Mouse (Mus musculus): ENCODE measurements at regions not wholly inside any gene's neighbourhood (a gene's known extent, or its start where the extent isn't known, plus 50 kb on each side); places are given as distances from the start of the nearest gene placed in this dataset.
"Not testable (repeated sequence)": the region's sequence is repeated elsewhere in the genome, so short reads cannot be mapped to it uniquely, and the experiment has no call there.

DNA sequence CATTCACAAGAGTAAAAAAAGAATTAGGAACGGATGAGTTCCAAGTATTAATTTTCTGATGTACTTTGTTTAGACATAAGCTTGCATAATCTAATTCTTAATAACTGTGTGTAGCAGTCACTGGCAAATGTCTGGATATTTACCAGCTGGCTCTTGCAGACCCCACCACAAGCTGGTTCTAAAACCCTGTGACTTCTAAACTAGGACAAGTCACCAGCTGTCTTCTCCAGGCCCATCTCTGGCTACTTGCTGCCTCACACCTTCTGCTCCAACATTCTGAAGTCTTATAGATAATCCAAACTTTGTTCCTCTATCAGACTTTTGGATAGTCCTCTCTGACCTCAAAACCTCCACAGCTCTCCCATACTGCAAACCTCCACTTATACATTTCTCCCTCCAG, 189.9 kb upstream of the Rhobtb1 start:
- DNase-seq, result no peak

DNA sequence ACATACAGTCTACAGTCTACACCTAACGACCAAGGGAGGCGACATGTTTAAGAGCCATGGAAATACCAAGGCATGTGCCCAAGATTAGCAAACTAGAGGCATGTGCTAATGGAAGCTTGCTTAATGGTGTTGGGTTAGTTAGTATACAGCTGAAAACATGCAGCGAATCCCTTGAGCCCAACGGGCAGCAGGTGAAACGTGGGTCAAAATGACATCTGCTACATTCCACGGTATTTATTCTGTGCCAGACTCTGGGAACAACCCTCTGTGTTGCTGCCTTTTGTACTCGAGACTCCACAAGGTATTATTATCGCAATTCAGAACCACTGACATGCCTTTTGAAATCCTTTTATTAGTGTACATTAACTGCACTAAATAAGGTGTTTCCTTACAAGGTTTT, 188.1 kb upstream of the Rhobtb1 start:
- DNase-seq, result no peak

DNA sequence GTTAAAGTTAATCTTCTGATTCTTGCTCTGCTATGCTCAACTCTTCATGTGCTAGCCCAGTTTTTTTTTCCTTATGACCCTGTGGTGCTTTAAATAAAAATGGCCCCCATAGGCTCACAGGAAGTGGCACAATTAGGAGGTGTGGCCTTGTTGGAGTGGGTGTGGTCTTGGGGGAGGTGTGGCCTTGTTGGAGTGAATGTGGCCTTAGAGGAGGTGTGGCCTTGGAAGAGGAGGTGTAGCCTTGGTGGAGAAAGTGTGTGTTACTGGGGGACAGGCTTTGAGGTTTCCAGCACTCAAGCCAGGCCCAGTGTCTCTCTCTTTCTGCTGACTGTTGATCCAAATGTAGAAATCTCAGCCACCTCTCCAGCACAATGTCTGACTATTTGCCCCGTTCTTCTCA, 186.0 kb upstream of the Rhobtb1 start:
- no peak for DNase-seq

DNA sequence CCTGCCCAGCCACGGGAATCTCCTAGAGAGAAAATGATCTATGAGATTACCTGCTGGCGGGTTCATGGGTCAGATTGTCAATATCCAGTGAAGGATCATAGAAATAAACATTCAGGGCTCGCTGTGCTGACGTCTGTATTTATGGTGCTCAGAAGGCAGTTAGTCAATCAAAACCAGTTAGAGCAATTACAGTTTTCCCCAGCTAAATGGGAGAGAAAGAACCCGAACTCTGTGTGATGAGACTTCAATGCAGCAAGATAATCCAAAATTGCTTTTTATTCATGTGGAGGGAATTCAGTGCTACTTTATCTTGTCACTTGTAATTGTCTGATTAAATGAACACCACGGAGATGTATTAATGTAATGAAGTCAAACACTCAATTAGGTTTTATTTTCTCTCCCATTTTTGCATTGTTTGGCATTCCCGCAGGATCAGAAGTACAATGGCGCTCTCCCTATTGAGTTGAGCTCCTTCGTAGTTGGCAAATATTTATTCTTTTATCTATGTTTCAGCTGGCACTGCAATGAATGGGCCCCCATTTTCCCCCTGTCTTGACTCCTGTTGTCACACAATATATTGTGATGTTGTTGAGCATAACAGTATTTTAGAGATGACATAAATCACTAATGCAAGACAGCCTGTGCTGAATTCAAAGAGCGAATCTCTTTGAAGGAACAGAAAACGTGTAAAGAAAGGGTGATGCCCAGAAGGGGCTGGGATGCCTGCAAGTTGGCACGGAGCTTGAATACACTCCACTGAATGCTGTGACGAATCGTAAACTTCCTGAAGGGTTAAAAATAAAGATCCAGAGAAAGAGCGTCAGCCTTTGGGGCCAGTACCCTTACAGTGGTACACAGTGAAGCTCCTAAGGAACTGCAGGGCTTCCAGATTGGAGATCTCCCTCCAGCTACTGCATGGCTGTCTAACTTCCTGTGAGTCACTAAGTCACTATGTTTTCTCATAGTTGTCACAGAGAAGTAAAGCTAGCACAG, 183.0 kb upstream of the Rhobtb1 start:
- no peak for DNase-seq

DNA sequence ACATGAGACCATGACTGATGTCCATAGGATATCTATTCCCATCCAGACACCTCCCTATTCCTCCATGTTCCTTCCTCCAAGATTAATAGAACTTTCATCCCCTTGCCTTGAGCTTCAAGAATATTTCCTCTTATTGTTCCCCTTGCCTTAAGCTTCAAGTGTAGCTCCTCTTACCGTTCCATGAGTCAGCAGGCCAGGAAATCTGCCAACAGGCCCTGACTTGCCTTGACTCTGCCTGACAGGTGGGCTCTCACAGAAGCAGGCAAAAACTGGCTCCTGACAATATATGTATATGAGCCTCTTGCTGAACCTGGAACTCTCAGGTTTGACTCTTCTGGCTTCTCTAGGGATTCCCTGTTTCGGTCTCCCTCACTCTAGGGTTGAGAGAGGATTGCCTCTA, 180.7 kb upstream of the Rhobtb1 start:
- DNase-seq, result no peak

DNA sequence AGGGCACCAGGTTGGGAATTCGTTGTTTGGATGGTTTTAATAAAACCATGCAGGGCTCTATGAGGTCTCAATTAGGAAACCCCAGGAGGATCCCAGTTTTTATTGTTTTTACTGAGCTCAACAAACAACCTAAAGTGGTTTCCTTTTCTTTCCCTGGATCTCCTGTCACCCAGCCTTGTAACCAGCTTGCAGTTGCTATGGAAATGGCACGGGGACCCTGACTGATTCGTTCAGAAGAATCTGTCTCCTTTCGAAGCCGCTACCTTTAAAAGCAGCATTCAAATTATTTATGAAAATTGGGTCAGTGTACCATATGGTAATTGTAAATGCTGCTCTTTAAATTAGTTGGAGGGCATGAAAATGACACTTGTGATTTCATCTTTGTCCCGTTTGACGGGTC, 176.5 kb upstream of the Rhobtb1 start:
- no peak for DNase-seq

DNA sequence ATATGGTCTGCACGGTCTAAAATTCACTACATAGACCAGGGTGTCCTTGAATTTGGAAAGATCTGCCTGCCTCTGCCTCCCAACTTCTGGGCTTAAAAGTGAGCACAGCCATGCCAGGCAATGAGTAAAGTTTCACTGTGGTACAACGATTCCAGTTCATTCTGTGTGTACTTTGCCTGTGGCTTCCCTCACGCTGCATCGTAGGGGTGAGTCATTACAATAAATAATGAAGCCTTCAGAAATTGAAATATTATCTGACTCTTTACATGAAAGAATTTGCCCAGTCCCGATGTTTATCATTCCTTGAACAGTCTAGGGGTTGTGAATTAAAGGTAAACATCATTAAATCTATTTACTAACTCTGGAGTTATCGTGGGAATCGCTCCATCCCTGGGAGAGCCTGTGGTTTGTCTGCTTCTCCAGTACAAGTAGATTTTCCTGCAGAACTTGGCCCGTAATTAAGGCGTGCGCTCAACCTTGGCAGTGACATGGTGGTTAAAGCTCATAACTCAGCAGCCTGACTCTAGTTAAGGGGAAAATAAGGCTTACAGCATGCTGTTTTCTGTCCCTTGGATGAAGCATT, 174.7 kb upstream of the Rhobtb1 start:
- DNase-seq, result no peak

DNA sequence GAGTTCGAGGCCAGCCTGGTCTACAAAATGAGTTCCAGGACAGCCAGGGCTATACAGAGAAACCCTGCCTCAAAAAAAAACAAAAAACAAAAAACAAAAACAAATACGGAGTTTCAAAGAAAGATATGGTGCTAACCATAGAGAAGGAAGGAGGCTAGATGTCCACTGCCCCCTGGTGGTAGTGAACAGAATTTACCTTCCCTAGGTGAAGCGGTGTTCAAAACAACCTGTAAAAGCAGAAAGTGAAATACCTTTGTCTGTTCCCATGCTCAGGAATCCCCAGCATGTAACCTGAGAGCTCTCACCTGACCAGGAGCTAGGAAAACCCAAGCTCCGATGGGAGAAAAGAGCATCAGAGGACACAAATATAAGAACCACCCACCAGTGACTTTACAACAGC, 173.1 kb upstream of the Rhobtb1 start:
- no peak for DNase-seq

DNA sequence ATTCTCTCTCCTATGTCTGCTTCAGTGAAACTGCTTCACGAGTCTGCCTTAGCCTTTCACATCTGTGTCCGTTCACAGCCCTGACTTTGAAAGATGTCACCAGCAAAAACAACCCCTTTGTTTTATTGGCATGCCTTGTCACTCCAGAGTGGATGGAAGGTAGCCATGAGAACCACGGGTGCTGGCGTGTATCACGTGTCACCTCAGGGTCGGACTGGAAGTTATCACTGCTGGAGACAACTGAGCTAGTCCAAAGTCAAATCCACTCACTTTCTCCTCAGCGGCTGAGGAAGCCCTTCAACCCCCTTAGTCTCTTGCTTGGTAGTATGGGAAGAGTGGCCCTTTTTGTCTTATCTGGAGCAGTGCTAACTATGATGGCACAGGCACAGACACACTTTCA, 171.3 kb upstream of the Rhobtb1 start:
- no peak for DNase-seq

DNA sequence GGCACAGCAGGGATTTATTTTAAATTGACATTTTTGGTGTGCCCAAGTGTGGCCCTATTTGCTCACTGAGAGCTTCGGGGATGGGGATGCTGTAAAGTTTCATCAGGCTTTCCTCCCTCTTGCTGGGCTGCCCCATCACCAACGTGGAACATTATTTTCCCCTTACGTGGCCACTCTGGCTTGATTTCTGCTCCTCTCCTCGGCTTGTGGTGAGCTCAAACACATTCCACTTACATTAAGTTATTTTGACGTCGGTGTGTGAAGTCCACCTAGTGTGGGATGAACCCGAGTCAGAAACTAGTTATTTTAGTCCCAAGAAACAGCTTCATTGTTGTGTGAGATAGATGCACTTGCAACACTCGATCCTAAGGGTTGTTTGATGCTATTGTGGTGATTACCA, 168.9 kb upstream of the Rhobtb1 start:
- DNase-seq, result no peak

DNA sequence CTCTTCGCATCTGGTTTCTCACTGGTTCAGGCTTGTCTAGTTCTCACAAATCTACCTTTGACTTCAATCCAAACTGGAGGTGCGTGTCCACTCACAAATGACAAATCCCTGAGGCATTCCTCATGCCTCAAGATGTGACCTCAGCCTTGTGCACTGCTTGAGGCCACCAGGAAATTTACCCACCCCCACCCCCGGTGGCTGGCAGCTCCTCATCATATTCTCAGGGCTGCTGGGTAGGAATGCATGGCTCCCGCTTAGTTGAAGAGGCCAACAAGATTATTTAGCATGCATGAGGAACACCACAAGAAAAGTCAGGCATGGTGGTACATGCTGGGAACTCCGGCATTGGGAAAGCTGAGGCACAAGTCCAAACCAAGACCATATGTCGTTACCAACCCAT, 160.7 kb upstream of the Rhobtb1 start:
- DNase-seq, result no peak

DNA sequence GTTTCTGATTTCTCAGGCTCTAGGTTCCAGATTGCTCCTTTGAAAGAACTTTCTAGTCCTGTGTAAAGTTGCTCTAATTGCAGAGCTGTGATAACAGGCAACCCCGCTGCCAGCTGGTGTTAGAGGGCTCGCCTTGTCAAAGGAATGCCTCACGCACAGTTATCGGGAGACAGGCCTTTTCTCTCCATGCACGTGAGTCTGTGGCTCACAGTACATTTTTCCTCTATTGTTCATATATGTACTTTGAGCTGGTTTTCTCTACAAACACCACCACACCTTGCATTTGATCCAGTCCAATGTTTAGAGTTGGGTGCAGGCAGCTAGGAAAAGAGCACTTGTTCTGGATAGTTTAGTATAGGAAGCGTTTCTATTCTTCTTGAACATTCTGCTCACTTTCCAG, 151.6 kb upstream of the Rhobtb1 start:
- no peak for DNase-seq

DNA sequence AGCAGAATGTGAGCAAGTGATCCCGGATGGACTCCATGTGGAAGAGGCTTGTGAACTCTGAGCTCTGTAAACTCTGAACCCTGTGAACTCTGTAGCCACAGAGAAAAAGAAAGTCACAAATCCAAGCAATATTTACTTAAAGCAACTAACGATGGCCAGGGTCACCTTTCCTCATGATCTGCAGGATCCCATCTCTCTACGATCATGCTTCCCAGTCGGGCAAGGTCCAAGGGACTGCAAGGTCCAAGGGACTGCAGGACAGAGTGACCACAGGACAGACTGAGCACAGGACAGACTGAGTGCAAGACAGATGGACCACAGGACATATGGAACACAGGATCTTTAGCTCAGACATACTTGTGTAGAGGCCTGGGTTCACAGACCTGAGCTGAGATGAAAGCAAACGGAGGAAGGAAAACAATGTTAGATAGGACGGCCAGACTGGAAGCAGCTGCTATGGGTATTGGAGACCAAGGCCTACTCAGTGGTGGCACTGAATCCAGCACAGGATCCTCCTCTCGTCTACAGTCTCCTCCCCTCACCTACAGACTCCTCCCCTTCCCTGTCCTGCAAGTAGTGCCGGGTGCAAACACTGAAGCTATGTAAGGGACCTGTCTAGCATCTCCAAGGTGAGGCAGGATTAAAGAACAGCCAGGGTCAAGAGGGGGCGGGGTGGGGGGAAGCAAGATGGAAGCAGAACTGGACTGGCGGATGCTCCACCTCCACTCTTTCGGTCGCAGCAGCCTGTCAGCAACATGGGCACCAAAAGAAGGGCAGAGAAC, 149.4 kb upstream of the Rhobtb1 start:
- no peak for DNase-seq

DNA sequence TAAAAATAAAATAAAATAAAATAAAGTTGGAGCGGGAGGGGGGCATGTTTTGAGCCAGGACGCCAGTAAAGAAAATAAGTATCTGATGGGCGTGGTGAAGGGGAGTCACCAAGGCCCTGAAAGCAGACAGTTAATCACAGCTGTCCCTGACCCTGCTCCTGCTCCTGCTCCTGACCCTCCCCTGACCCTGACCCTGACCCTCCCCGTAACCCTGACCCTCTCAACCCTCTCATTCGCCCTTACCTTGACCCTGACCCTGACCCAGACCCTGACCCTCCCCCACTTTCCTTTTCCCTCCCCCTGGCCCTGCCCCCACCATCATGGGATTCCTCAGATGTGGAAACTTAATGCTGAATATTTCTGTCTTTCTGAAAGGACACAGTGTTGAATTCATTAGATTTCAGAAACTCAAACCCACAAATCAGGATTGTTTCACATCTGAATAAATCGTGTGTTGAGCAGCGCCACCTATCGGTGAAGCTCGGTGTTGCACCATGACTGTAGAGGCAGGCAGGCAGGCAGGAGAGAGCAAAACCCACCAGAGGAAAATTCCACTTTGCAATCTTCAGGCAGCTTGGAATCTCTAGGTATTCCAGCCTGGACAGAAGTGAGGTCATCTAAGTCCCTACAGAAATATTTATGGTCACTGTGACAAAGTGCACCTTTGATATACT, 145.9 kb upstream of the Rhobtb1 start:
- peak; percentile 98 for DNase-seq

DNA sequence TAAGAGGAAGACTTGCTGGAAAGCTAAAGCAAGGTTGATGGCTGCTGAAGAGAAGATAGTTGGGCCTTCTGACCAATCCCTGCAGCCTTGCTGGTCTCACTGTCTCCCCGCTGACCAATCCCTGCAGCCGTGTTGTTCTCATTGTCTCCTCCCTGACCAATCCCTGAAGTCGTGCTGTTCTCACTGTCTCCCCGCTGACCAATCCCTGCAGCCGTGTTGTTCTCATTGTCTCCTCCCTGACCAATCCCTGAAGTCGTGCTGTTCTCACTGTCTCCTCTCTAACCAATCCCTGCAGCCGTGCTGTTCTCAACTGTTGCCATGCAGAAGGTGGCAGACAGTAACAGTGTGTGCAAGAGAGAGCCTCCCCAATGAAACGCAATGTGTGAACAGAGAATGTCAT, 142.6 kb upstream of the Rhobtb1 start:
- not testable (repeated sequence) for DNase-seq

DNA sequence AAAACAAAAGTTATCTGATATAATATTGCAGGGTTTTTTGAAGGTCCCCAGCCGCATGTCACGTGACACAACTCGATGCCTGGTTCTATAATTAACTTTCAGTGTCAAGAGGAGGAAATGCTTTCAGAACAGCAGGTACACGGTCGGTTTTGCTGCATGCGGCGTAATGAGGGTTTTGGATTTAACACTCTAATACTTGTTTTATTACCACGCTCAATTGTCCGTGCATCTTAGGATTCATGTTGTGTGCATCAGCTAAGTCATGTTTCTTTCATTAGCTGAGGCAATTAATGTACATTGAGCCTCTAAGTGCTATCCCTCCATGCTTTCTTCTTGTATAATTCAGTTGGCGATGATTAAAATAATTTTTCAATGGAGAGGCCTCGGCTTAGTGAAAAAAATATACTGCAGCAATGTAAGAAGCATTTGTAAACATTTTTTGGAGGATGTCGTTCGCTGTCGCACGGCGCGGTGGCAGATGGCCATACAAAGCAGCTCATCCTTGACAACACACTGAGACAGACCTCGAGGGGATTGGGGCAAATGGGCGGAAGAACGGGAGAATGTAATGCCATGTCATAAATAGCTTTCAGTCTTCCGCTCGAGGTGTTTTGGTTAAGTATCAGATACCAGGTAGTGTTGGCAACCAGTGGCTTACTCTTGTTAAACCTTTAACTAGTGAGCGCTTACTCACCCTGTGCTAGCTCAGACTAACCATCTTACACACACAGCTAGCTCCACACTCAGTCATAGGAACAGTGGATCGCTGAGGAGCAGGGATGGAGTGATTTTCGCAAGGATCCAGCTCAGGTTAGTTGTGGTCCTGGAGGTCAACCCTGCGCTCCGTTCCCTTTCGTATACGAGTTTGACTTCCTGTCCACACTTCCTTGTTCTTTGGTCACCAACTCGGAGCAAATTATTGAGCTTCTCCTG, 130.2 kb upstream of the Rhobtb1 start:
- peak; percentile 8 for DNase-seq

DNA sequence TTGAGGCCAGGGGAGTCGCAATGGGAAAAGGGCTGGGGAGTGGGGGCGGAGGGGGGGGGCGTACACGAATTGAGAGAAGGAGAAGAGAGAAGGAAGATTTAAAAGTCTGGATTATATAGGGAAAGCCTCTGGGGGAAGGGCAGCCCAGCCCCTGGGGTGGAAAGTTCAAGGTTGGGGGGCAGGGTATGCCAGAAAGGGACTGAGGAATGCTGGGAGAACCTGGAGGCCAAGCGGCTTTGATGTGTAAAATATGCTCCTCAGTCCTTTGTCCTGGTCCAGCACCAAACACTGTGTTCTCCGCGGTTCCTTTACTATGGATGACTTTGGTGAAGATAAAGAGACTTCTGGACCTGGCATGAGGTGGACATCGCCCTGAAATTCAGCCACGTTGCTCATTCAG, 117.8 kb upstream of the Rhobtb1 start:
- DNase-seq, result no peak

DNA sequence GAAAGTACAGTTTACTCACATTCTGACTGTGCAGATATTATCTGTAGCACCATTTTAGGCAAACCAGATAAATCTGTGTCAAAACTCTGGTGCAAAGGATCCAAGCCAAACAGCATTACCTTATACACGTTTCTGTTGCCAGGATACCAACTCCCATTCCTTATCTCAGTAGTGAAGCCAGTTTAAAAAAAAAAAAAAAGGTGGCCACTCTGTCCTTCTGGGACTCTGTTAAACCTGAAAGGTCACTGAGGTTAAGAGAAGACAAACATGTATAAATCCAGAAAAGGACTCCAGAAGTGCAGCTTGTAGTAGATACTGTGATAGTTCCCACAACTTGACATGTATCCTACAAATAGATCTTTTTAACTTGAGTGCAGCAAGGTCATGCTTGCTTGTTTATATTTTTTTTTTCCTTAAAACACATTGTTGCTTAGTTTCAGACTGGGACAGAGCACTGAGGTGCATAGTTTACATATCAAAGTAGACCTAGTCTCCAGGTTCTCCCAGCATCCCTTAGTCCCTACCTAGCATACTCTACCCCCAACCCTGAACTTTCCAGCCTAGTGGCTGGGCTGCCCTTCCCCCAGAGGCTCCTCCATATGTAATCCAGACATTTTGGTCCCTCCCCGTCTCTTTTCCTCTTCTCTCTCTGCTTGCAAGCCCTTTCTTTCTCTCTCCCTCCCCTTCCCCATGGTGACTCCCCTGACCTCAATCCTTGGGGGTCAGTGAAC, 116.7 kb upstream of the Rhobtb1 start:
- DNase-seq, result no peak

DNA sequence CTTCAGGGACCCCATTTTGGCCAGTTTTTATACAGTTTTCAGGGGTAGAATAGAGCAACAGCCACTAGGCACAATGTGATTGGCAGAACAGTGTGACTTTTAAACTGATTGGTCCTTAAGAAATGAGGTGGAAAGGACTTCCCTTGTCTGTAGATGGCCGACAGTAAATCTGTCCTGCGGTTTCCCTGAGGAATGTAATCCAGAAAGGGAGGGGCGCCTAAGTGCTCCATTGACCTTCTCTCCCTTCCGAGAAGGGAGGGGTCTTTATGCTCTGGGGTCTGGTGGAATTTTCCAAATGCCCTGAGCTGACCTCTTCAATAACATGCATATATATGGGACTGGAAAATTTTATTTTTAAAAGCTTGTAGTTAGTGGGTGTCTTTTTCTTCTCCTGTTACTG, 115.7 kb upstream of the Rhobtb1 start:
- not testable (repeated sequence) for DNase-seq

DNA sequence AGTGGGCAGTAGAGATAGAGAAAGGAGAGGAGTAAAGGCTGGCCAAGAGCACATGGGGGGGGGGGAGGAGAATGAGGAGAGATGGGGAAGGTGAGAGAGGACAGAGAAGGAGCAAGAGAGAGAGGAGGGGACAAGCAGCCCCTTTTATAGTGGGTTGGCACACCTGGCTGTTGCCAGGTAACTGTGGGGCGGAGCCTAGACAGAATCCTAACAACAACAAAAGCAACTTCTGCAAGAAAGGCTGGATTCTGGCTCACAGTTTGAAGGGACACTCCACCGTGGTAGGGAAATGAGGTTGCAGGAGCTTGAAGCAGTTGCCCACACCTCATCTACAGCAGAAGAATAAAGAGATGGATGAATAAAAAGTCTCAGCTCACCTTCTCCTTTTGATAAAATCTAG, 115.1 kb upstream of the Rhobtb1 start:
- DNase-seq, result no peak

DNA sequence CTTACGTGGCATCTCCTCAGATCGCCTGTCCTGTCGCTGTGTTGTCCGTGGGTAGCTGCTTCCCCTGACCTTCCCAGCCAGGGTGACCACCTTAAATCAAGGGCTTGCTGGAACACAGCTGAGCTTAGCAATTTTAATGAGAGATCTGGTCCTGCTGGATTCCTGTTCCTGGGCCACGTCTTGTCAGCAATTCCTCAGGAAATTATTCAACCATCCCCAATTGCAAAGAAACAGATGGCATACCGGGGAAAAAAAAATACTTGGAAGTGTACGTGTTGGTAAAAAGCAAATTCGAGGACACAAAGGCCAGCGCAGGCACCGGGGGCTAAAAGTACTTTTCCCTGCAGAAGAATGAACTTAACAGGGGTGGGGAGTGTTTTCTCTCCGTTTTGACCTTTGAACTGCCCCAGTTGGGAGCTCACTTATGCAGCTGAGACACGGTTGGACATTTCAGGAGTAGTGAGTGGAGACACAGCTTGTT, 107.0 kb upstream of the Rhobtb1 start:
- no peak for DNase-seq

Measured in right cerebral cortex, postnatal 4 days (tissue).